Mouse (Mus musculus) urinary bladder, postnatal 14 days (tissue): ENCODE measurements at regions not wholly inside any gene's neighbourhood (a gene's known extent, or its start where the extent isn't known, plus 50 kb on each side); places are given as distances from the start of the nearest gene placed in this dataset.
"Not testable (repeated sequence)": the region's sequence is repeated elsewhere in the genome, so short reads cannot be mapped to it uniquely, and the experiment has no call there.

ENCODE experiments used
- DNase-seq: peaks from one replicate; pipeline ENCODE4 v3.0.0; 2021; ENCODE audit warnings: low spot score

DNA sequence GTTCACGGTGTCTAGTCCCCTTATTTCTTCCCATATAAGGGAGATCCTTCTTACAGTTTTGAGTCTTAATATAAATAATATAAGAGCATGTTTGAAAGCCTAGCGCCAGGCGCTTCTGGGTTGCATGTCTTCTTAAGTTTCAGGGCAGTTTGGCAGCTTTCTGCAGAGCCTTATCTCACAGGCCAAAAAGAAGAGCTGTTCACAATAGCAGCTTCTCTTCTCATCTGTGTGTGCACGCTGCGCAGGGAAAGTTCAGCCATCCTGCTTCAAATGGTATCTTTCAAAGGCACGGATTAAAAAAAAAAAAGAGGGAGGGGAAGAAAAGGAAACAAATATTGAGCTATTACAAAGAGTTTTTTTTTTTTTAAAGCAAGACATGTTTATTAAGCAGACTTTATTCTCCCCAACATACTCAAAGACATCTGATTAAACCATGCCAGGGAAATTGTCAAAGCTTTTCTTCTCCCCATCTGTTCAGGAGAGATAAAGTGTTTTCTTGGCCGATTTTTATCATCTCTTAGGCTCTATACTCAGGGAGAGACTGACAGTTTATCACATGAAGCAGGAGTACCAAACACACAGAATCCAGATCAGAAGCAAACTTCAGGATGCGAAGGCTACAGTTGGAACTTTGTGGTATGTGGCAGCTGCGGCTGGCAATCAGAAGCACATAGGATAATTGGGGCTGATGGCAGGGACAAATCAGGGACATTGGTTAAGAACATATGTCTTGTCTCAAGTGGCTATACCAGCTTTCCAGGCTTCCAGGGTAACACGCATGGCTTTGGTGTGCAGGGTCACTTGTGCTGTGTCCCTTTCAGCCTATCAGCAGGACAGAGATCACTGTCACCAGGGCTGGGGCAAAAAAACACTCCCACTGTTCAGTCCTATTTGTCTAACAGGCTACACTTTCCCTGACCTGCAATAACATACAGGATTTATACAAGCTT is 206.9 kb upstream of the Pfkp start:
- DNase-seq, result no peak

DNA sequence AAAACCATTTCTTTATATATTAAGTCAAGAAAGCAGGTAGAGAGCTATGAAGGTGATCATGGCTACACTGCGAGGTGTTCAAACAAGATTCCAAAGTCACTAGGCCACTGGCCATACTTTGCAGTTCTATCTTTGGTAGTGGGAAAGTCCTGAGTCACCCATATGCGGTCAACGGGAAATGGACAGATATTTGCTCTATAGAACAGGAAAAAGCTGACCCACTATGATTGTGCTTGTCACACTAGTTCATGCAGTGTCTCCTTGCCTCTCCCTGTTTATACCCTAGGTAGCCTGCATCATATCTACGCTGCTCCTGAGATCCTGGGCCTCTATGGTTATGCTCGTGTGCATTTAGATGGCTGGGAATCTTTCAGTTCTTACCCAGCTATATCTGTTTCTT is 188.9 kb upstream of the Pfkp start:
- DNase-seq, result no peak

- DNase-seq, result no peak
Observed at GRCm38 (mm10) chr13:6837075-6837422, 188.5 kb upstream of the Pfkp start.

GRCm38 (mm10) chr13:6836351-6837074 is 187.9 kb upstream of the Pfkp start:
- DNase-seq, result peak; percentile 23

GRCm38 (mm10) chr13:6829882-6830281 is 181.3 kb upstream of the Pfkp start:
- DNase-seq, result no peak

GRCm38 (mm10) chr13:6829346-6829745 is 180.8 kb upstream of the Pfkp start:
- no peak for DNase-seq

- not testable (repeated sequence) for DNase-seq
Observed at GRCm38 (mm10) chr13:6828601-6829330, 180.2 kb upstream of the Pfkp start.

DNA sequence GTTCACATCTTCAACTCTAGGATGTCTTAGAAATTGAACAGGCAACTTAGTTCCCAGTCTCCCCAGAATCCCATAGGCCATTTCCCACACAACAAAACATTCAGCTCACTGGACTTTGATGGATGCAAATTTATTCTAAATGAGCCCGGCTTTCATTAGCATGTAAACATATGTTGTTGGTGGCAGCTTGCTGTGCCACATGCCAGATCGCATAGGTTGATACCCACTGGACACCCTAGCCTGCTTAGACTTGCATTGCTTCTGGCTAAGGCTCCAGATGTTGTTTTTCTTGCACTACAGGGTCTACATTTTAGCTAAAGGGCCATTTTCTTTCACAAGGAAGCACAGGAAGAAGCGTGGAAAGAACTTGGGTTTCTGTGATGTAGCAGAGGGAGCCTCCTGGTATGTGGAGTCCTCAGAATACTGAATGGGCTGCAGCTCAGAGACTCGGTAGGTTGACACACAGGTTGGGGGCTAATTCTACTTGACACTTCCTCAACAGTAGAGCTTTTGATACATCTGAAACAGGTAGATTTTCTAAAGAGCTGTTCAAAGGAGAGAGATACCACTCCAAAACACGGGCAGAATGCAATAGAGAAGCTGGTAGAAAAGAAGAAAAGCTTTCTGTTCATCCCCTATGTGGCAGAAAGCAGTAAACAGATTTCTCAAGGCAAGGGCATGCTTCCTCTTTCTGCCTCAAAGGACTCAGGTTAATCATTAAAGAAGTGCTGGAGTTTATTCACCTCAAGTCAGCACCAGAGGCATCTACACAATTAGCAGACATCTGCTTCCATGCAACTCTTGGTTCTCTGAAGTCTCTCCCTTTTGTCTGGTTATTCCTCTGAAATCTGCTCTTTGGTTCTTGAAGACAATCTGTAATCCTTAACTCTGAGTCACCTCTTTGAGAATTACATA is 153.9 kb upstream of the Pfkp start:
- no peak for DNase-seq

DNA sequence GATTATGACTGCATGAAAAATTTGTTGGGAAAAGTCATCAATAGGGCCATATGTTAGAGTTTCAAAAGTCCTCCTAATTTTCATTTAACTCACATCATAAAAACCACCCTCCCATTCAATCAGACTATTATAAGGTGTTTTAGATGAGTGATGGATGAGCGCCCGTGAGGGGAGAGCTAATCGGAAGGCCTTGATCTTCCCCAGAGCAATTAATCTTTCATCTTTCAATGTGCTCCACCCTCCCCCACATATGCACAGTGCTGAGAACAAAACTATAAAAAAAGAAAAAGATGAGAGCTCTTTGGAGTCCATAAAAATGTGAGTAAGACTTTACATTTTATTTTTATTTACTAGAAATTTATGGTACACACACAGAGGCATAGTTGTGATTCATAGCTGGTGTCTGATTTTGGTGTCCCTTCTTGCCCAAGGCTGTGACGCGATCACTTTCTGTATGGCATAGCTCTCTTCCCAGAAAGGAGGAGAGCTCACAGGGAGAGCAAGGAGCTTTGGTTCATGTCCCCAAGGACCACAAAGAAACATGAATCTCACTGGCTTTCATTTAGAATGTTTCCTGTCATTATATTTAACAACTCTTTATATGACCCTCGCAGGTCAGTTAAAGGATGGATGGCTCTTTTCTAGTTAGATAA is 119.5 kb upstream of the Pfkp start:
- DNase-seq, result no peak

- DNase-seq, result no peak
Observed at GRCm38 (mm10) chr13:6757151-6757550, 108.6 kb upstream of the Pfkp start.

DNA sequence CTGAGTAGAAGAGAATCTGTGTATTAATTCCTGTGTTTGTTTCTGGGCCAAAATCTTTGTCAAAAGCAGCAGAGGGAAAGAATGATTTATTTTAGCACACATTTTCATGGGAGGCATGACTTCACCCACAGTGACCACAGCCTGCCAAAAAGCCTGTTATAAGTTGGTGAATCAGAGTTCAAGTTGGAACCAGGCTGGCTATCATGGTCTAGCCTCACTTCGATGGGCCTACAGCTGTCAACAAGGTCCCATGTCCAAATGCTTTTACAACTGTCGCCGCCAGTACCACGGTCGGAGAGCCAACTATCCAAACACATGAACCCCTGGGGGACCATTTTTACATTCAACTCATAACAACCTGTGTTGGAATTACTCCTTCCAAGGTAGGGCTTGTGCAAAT is 103.0 kb upstream of the Pfkp start:
- DNase-seq, result no peak

GRCm38 (mm10) chr13:6751149-6751548 is 102.6 kb upstream of the Pfkp start:
- DNase-seq, result no peak

DNA sequence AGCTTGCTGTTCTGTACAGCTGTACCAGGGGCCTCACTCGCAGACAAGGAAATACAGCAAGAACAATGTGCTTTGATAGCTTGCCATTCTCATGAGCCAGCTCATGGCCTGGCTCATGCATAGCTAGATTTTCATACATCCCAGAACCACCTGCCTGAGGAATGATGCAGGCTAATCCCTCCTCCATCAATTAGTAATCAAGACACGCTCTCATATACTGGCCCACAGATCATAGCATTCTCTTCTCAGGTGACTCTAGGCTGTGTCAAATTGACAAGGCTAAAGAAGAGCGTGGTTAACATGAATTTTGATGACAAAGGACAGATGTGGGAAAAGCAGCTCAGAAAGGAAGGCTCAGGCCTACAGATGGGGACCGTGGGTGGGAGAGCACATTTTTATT is 93.3 kb upstream of the Pfkp start:
- DNase-seq, result no peak

GRCm38 (mm10) chr13:6736984-6737566 is 88.5 kb upstream of the Pfkp start:
- no peak for DNase-seq
